Mouse (Mus musculus) lung, adult 18-20 months (tissue): ENCODE measurements at regions not wholly inside any gene's neighbourhood (a gene's known extent, or its start where the extent isn't known, plus 50 kb on each side); places are given as distances from the start of the nearest gene placed in this dataset.

Experiments
- DNase-seq, 2 experiments: peaks; one replicate each; pipeline ENCODE4 v3.0.0; 2022; ENCODE audit warnings: mixed read lengths in 2 of 2

DNA sequence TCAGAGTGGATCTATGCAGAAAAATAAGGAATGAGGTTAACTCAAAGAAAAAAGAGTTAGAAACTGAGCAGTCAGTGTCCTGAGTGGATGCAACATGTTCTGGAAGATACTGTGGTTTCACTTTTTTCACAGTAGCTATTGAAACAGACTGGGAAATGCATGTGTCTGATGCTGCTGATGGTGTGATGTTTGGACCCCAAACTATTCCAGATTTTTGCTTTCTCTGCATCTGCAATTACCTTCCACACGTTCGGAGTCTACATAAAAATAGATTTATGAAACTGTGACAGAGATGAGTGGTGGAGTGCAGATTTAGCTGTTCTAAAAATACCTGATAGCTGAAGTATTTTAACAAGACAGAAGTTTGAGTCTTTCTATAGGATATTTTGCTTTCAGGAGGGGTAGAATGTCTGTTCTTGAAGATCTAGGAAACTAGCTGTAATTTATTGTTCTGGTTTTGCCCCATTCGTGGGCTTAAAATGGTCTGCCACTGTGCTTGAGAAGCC is 545.3 kb downstream of the Stim2 start:
- DNase-seq = no peak

DNA sequence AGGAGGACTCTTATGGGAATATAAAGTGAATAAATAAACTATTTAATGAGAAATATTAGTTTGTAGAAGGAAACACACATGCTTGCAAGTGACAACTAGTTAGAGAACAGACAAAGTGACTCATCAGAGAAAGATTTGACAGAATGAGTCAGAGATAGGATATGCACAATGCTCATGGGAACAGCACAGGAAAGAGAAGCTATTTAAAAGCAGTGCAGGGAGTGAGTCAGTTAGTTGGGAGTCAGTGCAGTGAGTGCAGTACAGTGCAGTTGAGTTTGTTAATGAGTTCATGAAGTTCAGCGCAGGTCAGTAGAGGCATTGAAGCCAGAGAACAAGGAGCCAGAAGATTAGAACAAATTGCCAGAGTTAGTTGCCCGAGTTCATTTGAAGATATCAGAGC is 580.2 kb downstream of the Stim2 start:
- DNase-seq = no peak

DNA sequence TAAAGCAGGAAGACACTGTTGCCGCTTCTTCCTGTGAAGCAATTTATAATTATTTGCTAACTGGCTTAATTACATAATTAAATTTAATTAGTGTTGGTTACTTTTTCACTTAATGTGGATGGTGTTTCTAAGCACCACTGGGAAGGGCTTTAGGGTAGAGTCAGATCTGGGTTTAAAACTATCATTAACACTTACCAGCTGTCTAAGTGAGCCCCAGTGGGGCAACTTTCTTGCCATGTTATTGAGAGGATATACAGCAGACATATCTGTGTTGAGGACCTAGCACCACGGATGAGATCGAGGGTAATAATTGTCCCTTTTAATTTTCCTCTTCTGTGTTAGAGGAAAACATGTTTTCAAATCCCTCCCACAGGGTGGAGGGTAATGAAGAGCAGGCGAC is 581.2 kb downstream of the Stim2 start:
- DNase-seq = no peak

DNA sequence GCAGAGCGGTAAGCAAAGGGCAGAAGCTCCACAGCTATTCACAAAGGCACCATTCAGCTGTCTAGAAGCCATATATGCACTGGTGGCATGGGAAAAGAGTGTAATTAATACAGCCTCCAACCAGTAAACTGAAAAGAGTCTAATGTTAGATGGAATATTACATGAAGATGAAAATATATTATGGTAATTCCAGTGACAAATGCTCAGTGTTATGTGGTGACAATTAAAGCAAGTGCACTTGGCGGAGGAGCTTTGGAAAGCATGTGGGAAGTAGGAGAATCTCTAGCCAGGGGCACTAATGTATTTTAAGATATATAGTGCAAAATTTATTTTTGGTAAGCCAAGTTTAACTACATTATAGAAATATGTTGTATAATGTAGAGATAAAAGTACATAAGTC is 583.9 kb downstream of the Stim2 start:
- no peak for DNase-seq

DNA sequence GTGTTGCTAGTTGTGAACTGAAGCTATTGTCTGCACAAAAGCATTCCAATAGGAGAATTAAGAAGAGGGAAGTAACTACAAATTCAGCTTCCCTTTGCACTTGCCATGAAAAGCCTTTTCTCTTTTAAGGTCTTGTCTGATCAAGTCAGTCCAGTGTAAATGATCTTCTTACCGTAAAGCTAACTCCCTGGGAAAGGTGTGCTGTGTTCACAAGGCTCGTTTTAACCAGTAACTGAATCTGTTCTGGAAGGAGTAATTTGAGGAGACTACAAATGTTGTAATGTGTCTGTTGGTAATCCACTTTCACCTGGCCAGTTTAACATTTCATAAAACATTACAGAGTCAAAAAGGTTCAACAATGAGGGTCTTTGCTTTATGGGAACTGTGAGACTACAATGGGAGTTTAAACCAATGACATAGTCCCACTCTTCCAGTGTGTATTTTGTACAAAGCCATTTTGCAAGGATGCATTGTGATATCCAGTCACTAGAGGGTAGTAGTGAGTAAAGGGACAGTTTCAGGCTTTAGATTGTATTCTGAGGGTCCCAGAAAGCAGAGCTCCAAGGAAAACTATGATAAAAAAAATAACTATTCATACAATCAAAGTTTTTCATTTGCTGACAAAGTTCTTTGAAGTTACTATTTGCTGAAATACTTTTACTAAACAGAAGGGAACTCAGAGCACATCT is 590.2 kb downstream of the Stim2 start:
- no peak for DNase-seq

DNA sequence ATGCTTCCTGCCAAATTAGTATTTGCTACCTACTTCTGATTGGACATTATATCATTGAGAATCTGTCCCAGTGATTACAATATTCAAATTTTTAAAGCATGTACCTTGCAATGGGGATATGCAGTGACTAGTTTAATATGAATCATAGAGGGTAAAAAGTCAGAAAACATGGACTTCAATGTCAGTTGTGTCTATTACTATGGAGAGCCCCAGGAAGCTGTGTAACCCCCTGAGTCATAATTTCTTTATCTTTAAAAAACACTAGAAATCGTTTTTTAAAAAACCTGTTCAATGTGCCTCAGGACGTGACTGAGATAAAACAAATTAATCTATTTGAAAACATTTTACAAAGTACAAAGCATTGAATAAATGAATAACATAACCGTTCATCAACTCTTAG is 612.7 kb downstream of the Stim2 start:
- DNase-seq = no peak

DNA sequence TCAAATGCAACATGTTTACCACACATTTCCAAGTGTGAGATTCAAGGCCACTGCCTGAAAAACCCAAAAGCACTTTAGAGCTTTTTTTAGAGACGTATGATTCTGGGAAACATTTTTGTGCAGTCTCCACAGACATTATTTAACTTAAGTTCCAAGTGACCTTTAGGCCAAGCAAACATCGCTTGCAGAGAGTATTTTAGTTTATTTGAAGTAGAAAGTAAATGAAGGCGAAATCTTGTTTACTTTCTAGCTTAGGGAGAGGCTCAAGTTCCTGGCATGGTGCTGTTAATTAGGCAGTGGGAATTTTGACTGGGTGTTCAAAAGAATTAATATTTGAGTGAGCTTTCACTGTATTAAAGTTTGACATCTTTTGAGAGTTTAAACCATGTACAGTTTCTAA is 624.4 kb downstream of the Stim2 start:
- DNase-seq = peak in 1 of 2 experiments; percentile 2

DNA sequence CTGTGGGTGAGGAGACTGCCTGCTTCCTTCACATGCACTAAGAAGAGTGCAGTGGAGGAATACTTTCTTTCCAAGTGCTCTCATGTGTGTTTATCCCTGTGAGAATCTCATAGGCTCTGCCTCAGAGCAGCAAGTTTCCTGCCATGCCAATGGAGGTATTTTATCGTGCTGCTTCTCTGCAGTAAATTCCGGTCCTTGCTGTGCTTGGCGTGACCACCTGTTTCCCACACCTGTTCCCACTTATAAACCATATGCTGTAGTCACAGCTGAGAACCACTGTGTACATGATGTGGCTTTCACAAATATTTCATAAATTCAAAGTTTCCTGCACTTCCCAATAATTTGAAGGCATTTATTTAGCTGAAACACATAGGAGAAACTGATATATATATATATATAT is 634.0 kb downstream of the Stim2 start:
- DNase-seq = no peak
